ENCODE assay signal across 22 mouse cellular contexts in the genomic region with DNA sequence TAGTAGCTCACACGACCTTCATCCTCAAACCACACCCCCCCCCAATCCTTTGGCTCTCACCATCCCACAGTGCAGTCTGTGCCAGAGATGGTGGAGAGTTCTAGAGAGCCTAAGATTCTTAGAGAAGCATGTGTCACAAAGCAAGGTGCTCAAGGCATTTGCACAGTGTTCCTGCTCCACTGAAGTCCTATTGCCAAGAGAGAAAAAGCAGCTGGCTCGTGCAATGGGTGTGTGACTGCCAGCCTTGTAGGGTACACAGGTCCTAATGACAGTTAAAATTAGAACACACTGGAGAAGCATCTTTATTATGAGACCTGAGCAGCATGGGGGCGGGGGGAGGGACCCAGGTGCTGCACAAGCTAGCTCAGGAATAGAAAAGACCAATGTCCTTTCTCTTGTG. TPM values are rescaled to one million over a fixed set of nuclear protein-coding genes. Genes with fewer than 3 reads are reported as not detected.
DNase-seq lines count a peak whose midpoint lies in the region; ATAC-seq and TF ChIP-seq lines count a peak whose summit lies in the region.
"Had no signal": no experiment of that assay in that cellular context is flagged by ENCODE, and none has a peak within 500 bp of the region (broad histone marks: within the 10 kb centered on the region; RNA-seq: fewer than 3 reads in every experiment).

No protein-coding gene starts in this region.

- H3K27ac ChIP-seq in heart, embryonic 16.5 days (ENCODE audit: low read length) = peak overlapping the region; percentile 30
- H3K27ac ChIP-seq in MEL (ENCODE audit: control insufficient read depth, low read depth, low read length) = peak overlapping the region; percentile 70
- H3K27ac ChIP-seq: embryonic facial prominence, embryonic 12.5 days; embryonic facial prominence, embryonic 15.5 days; gastrocnemius, adult 2 months; hindbrain, embryonic 14.5 days; hindbrain, postnatal 0 days had no signal

- ATAC-seq in heart, embryonic 16.5 days (replicated peaks; ENCODE audit: extremely low read depth, insufficient read depth, low FRiP score) = peak; percentile 18; the same call in 1 of the 2 replicates
- ATAC-seq: activated CD4-positive, CD25-positive, alpha-beta regulatory T cell, adult 4 months; CD4-positive, CD25-positive, alpha-beta regulatory T cell, adult 4 months; forebrain, embryonic 14.5 days; forebrain, postnatal 0 days; hindbrain, postnatal 0 days; inflammation-experienced regulatory T-cells, adult 6 months; intestine, embryonic 16.5 days had no signal

- H3K4me2 ChIP-seq in heart, embryonic 16.5 days (ENCODE audit: low read depth, low read length) = 0 out of 2 replicates have a peak overlapping the region, but pooled peaks have one; percentile 9
- H3K4me2 ChIP-seq: embryonic facial prominence, embryonic 12.5 days; embryonic facial prominence, embryonic 15.5 days; hindbrain, embryonic 14.5 days had no signal

- DNase-seq in heart, adult 11 months = peak; percentile 92
- no peak for DNase-seq in heart, postnatal 25 days (ENCODE audit: low spot score)
- DNase-seq in heart, postnatal 4 days = no peak
- no peak for DNase-seq in MEL (ENCODE audit: low read depth, low spot score)
- DNase-seq in embryo, embryonic 9.5 days (ENCODE audit: extremely low spot score) = no peak
- DNase-seq: adrenal gland, postnatal 10 days; cerebellum, adult 18-20 months; cerebellum, adult 9-10 months; forebrain, postnatal 0 days; gastrocnemius, adult 2 months; gastrocnemius, postnatal 14 days; kidney, adult 18-20 months had no signal

- peaks cover 15% of the 10 kb centered on the region for H3K4me1 ChIP-seq in heart, embryonic 16.5 days (ENCODE audit: control insufficient read depth, insufficient read depth, low read length)
- peaks cover 11 to 43% of the 10 kb centered on the region in 2 experiments; a peak in 3 of 4 replicates for H3K4me1 ChIP-seq in MEL (ENCODE audit: control insufficient read depth in 1 of 2, insufficient read depth in 2 of 2, low read length in 2 of 2)
- H3K4me1 ChIP-seq: embryonic facial prominence, embryonic 15.5 days had no signal

- no peak for TF ChIP-seq EP300 in MEL (IDR thresholded peaks at IDR 0.05; ENCODE audit: low read depth in 1 of 2, low read length in 2 of 2)

- no peak for TF ChIP-seq CTCF in MEL (IDR thresholded peaks at IDR 0.05 in 2 of 3, conservative IDR thresholded peaks at IDR 0.05 in 1 of 3; ENCODE audit: control insufficient read depth in 1 of 3, insufficient read depth in 1 of 3, low read depth in 2 of 3, low read length in 3 of 3, poor library complexity in 1 of 3, severe bottlenecking in 1 of 3)

- TF ChIP-seq POLR2A in MEL (IDR thresholded peaks at IDR 0.05; ENCODE audit: control insufficient read depth in 1 of 2, insufficient read depth in 1 of 2, low read depth in 1 of 2, low read length in 2 of 2, poor library complexity in 1 of 2) = no peak

- no peaks in the 10 kb centered on the region for H3K36me3 ChIP-seq in heart, embryonic 16.5 days (ENCODE audit: control insufficient read depth, insufficient read depth)
- peaks cover 0 to 26% of the 10 kb centered on the region in 2 experiments; a peak in 2 of 4 replicates for H3K36me3 ChIP-seq in MEL (ENCODE audit: control insufficient read depth in 1 of 2, insufficient read depth in 2 of 2, low read length in 2 of 2)
- H3K36me3 ChIP-seq: embryonic facial prominence, embryonic 12.5 days; embryonic facial prominence, embryonic 15.5 days had no signal

- H3K27me3 ChIP-seq in heart, embryonic 16.5 days (ENCODE audit: control insufficient read depth, insufficient read depth, low read length) = no peaks in the 10 kb centered on the region
- no peaks in the 10 kb centered on the region for H3K27me3 ChIP-seq in MEL (ENCODE audit: control insufficient read depth in 1 of 2, insufficient read depth in 2 of 2, low read length in 2 of 2)
- H3K27me3 ChIP-seq: embryonic facial prominence, embryonic 15.5 days had no signal

- no peak overlapping the region for H3K4me3 ChIP-seq in heart, embryonic 16.5 days (ENCODE audit: low read length)
- peak overlapping the region in 1 of 2 experiments; percentile 61; a peak in 3 of 4 replicates for H3K4me3 ChIP-seq in MEL (ENCODE audit: control insufficient read depth in 1 of 2, insufficient read depth in 1 of 2, low read depth in 2 of 2, low read length in 2 of 2)
- H3K4me3 ChIP-seq: embryonic facial prominence, embryonic 12.5 days; embryonic facial prominence, embryonic 15.5 days; gastrocnemius, adult 2 months had no signal

- no peak overlapping the region for H3K9ac ChIP-seq in heart, embryonic 16.5 days (ENCODE audit: low read length)
- H3K9ac ChIP-seq in MEL (ENCODE audit: control insufficient read depth, low read depth, low read length, poor library complexity, severe bottlenecking) = peak overlapping the region; percentile 80
- H3K9ac ChIP-seq: embryonic facial prominence, embryonic 12.5 days; embryonic facial prominence, embryonic 15.5 days; forebrain, postnatal 0 days; hindbrain, embryonic 14.5 days had no signal

- intact Hi-C loops in heart, postnatal 25 days (cut with DNase I) = loop anchor here (2.0 kb wide), 1 partner anchor 40 kb away; no protein-coding TSS in a partner anchor

- peaks cover 17% of the 10 kb centered on the region for H3K79me2 ChIP-seq in MEL (ENCODE audit: control insufficient read depth, insufficient read depth, low read length, poor library complexity)

- TF ChIP-seq RAD21 in MEL (IDR thresholded peaks at IDR 0.05; ENCODE audit: low read depth, low read length) = no peak

- no peaks in the 10 kb centered on the region for H3K9me3 ChIP-seq in heart, embryonic 16.5 days (replicated peaks; ENCODE audit: control insufficient read depth, low read length)
- no peaks in the 10 kb centered on the region for H3K9me3 ChIP-seq in MEL (replicated peaks; ENCODE audit: insufficient read depth, low read length)
- H3K9me3 ChIP-seq: embryonic facial prominence, embryonic 12.5 days; embryonic facial prominence, embryonic 15.5 days had no signal

- 40% methylated on average over 3 of the region's 3 CpGs for WGBS in heart, embryonic 16.5 days

TF ChIP-seq in MEL, 35 proteins besides CTCF, POLR2A, EP300 and RAD21:
- no peak for TF ChIP-seq ZC3H11A (IDR thresholded peaks at IDR 0.05; ENCODE audit: low read depth, low read length)
- TF ChIP-seq BHLHE40 (IDR thresholded peaks at IDR 0.05; ENCODE audit: borderline replicate concordance, low read depth, low read length) = no peak
- no peak for TF ChIP-seq MYB (IDR thresholded peaks at IDR 0.05; ENCODE audit: low read depth, low read length)
- no peak for TF ChIP-seq SIN3A (IDR thresholded peaks at IDR 0.05; ENCODE audit: low read length)
- TF ChIP-seq NELFE (IDR thresholded peaks at IDR 0.05; ENCODE audit: low read depth, low read length) = no peak
- no peak for TF ChIP-seq MAZ (IDR thresholded peaks at IDR 0.05; ENCODE audit: low read depth, low read length)
- TF ChIP-seq ETS1 (IDR thresholded peaks at IDR 0.05; ENCODE audit: low read depth, low read length) = no peak
- TF ChIP-seq E2F4 (IDR thresholded peaks at IDR 0.05; ENCODE audit: borderline replicate concordance, low read depth, low read length) = no peak

RNA-seq across cellular contexts. Expression of gene Zmiz1, which starts 18.2 kb away (rescaled TPM):
- total RNA-seq in heart, postnatal 25 days (2021) = 10 to 100 TPM; 40.2 to 49.9 TPM
- 20.6 and 22.6 TPM in 2 replicates for polyA plus RNA-seq in heart, embryonic 16.5 days (2015; fragmentation: Nextera tagmentation; extraction: Ambion mirVana)
- 10 to 100 TPM; 67.0 to 78.5 TPM for total RNA-seq in heart, postnatal 4 days (2021)
- 2.7 and 3.7 TPM in 2 replicates for total RNA-seq in MEL (2012; rRNA removed)
- 10 to 100 TPM in 1 of 2 experiments, not detected in 1; 19.9 TPM for polyA plus RNA-seq in MEL (2012; ENCODE audit: insufficient read depth in 1 of 2, insufficient read length in 2 of 2, low read depth in 1 of 2, low replicate concordance in 2 of 2, missing spikeins in 1 of 2)
